7 mouse cellular contexts compared by ENCODE assay signal in genomic region chr13:99375550-99375949, GRCm38 (mm10). TPM values are rescaled to one million over a fixed set of nuclear protein-coding genes. Genes with fewer than 3 reads are reported as not detected.
DNase-seq lines count a peak whose midpoint lies in the region; ATAC-seq lines count a peak whose summit lies in the region.

No protein-coding gene starts in this region.

- ATAC-seq in frontal cortex, adult (ENCODE audit: low TSS enrichment), result peak; percentile 91
- ATAC-seq in hindbrain, embryonic 14.5 days (ENCODE audit: low FRiP score), result peak; percentile 68; the same call in 1 of the 2 replicates

- H3K4me2 ChIP-seq in hindbrain, embryonic 14.5 days (replicated peaks), result no peak overlapping the region

- no peaks in the 10 kb centered on the region for H3K4me1 ChIP-seq in hindbrain, embryonic 14.5 days (replicated peaks; ENCODE audit: control insufficient read depth, insufficient read depth, low read length)

- no peaks in the 10 kb centered on the region for H3K27me3 ChIP-seq in hindbrain, embryonic 14.5 days (ENCODE audit: control insufficient read depth, insufficient read depth, low read length)

- H3K36me3 ChIP-seq in hindbrain, embryonic 14.5 days (replicated peaks; ENCODE audit: control insufficient read depth, insufficient read depth), result no peaks in the 10 kb centered on the region

- H3K9ac ChIP-seq in hindbrain, embryonic 14.5 days, result no peak overlapping the region

- H3K9me3 ChIP-seq in hindbrain, embryonic 14.5 days (ENCODE audit: control insufficient read depth, low read length), result no peaks in the 10 kb centered on the region

- H3K27ac ChIP-seq in hindbrain, embryonic 14.5 days, result no peak overlapping the region

- 37% methylated on average over 6 of the region's 6 CpGs for WGBS in hindbrain, embryonic 14.5 days

- DNase-seq in ZHBTc4 (ENCODE audit: low read depth, low spot score), result peak; percentile 81
- peak; percentile 86 for DNase-seq in cerebellum, adult 8-10 months
- DNase-seq in hindbrain, embryonic 14.5 days (ENCODE audit: low spot score), result peak; percentile 93
- DNase-seq in left cerebral cortex, adult 18-20 months (ENCODE audit: low spot score in 2 of 2), result peak; percentile 81 to 91
- peak; percentile 87 for DNase-seq in mesoderm, embryonic 11.5 days (ENCODE audit: low read depth, low spot score)
- peak; percentile 54 for DNase-seq in right cerebral cortex, postnatal 25 days

- H3K4me3 ChIP-seq in hindbrain, embryonic 14.5 days (replicated peaks; ENCODE audit: low read length), result no peak overlapping the region

RNA-seq across cellular contexts. Expression of gene Mrps27, which starts 31.0 kb away (rescaled TPM):
- 40.0 and 40.9 TPM in 2 replicates for polyA plus RNA-seq in hindbrain, embryonic 14.5 days (2014; fragmentation: Nextera tagmentation; extraction: Ambion mirVana)
- 10 to 100 TPM; 28.3 to 29.5 TPM for total RNA-seq in left cerebral cortex, adult 18-20 months (2021)

RNA-seq across cellular contexts. Expression of gene Ptcd2, which starts 31.0 kb away (rescaled TPM):
- polyA plus RNA-seq in hindbrain, embryonic 14.5 days (2014; fragmentation: Nextera tagmentation; extraction: Ambion mirVana), result 58.0 and 58.5 TPM in 2 replicates
- 10 to 100 TPM; 29.5 to 30.7 TPM for total RNA-seq in left cerebral cortex, adult 18-20 months (2021)
